Mouse (Mus musculus): ENCODE measurements around the gene Nrg4. TPM values are rescaled to one million over a fixed set of nuclear protein-coding genes. Genes with fewer than 3 reads are reported as not detected.

Nrg4 gene
- total RNA-seq, 2 experiments from 2014 or later: 0.59 to 1.0 TPM

DNA sequence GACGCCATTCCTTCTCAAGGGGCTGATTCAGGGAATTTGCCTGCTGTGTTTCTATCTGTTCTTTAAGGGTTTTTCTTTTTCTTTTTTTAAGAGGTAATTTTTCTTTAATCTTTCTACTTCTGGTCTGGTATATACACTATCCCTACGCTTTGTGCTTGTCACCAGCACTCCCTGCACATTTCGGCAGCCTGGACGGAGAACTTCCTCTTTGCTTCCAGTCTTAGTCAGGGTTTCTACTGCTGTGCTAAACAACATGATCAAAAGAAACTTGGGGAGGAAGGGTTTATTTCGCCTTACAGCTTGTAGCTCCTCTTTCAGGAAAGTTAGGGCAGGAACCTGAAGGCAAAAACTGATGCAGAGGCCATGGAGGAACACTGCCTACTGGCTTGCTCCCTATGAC, 18.2 kb downstream of the Nrg4 start:
- TF ChIP-seq CTCF (IDR thresholded peaks at IDR 0.05): no peak
- no peak overlapping the region for H3K27ac ChIP-seq
- DNase-seq: no peak
- no peak overlapping the region for H3K4me3 ChIP-seq
- intact Hi-C loops (cut with DNase I): no loop called here

DNA sequence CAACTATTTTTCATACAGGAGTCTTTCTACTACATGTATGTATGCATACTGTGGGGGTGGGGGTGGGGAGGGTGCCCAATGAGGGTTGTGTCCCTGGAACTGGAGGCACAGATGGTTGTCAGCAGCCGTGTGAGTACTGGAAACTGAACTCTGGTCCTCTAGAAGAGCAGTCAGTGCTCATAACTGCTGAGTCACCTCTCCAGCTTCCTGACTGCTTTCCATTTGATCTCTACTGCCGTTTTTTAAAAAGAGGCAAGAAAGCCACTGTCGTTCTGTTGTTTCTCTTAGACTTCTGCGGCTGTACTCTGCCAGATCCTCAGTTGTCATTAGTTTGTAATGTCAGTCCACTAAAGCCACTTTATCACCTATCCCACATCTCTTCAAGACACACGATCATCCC, 19.1 kb downstream of the Nrg4 start:
- DNase-seq: no peak
- no peak overlapping the region for H3K4me3 ChIP-seq
- no peak overlapping the region for H3K27ac ChIP-seq
- intact Hi-C loops (cut with DNase I): no loop called here
- no peak for TF ChIP-seq CTCF (IDR thresholded peaks at IDR 0.05)

DNA sequence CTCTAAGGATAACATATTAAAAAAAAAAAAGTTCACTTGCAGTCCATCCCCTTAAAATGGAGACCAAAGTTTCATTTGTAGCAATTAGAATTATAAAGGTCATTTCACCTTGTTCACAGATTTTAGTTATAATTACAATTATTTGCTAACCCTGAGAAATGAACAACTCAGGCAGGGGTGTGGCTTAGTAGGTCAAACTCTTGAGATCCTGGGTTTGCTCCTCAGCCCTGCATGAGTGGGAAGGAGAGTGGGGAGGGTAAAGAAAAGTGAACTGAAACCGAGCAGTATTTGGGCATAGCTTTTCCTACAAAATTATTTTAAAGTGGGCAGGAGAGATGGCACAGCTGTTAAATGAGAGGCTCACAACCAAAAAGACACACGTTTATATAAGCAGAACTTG, 19.6 kb downstream of the Nrg4 start:
- H3K4me3 ChIP-seq: no peak overlapping the region
- no peak for TF ChIP-seq CTCF (IDR thresholded peaks at IDR 0.05)
- DNase-seq: no peak
- intact Hi-C loops (cut with DNase I): no loop called here
- no peak overlapping the region for H3K27ac ChIP-seq

DNA sequence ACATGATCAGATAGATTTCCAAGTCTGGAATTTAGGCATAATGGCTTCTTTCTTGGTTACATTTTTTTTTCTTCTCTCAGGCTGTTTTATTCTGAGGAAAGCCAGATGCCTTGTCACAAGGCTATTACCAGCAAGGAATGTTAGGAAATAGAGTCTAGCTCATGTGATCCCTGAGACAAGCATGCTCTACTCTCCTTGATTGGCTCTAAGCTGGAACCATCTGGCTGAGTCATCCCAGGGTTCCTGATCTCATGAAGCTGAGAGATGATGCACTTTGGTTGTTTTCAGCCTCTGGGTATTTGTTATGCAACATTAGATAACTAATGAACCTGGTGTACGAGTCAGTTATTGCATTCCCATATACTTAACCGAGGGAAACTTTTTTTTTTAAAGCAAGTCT, 30.4 kb downstream of the Nrg4 start:
- Histone ChIP-seq H3K4me3 (no peak overlapping the region), H3K27ac (no peak overlapping the region)
- no peak for TF ChIP-seq CTCF (IDR thresholded peaks at IDR 0.05)
- intact Hi-C loops (cut with DNase I): no loop called here
- DNase-seq: no peak

DNA sequence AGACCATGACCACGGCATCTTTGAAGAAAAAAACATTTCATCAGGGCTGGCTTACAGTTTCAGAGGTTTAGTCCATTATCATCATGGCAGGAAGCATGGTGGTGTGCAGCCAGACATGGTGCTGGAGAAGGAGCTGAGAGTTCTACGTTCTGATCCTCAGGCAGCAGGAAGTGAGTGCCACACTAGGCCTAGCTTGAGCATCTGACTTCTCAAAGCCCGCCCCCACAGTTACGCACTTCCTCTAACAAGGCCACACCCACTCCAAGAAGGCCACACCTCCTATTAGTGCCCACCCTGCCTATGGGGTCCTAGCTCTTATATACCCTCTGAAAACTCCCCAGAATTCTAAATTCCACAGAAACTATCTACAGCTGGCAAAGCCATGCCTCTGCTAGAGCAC, 34.7 kb downstream of the Nrg4 start:
- Histone ChIP-seq H3K27ac (no peak overlapping the region), H3K4me3 (no peak overlapping the region)
- intact Hi-C loops (cut with DNase I): no loop called here
- TF ChIP-seq CTCF (IDR thresholded peaks at IDR 0.05): no peak
- no peak for DNase-seq

DNA sequence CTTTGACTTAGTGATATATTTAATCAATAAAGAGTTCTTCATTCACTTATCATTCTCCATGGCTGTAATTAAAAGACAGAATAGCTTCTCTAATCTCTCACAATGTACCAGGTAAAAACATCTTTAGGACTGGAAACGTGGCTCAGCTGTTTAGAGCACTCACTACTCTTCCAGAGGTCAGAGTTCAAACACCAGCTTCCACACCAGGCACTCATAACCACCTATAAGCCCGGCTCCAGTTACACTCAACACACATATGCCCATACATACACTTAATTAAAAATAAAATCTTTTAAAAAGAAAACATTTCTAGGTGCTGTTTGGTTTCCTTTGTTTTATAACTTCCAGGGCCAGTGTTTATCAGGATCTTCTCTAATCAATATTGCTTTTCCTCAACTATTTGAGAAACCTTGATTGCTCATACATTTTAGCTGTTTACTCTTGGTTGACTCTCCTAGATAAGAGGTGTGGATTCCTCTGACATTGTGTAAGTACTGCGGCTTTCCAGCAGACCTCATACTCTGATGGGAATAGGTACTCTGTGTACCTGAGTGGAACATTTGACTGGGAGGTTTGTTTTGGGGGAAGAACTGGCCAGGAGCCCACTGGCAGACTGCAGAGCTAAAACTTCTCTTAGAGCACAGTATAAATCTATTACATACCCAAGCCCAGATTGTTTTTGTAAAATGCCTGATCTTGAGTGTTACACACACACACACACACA, 37.0 kb downstream of the Nrg4 start:
- intact Hi-C loops (cut with DNase I): no loop called here
- no peak for TF ChIP-seq CTCF (IDR thresholded peaks at IDR 0.05)
- no peak for DNase-seq
- no peak overlapping the region for H3K4me3 ChIP-seq
- H3K27ac ChIP-seq: no peak overlapping the region

DNA sequence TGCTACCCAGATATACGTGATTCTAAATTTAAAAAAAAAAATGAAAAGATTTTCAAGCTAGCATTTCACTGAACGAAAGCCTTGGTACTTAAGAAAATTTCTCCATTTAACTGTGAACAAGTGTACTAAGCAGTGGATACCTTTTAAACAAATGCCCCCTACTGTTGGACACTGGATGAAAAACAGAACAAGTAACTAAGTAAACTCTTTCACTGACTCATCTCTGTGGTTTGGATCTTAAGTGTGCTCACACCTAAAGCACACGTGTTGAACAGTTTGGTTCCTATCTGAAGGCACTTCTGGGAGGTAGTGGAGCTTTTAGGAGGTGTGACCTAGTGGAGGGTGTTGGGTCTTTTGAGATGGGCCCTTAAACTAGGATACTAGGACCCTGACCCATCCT, 41.4 kb downstream of the Nrg4 start:
- Histone ChIP-seq H3K4me3 (no peak overlapping the region), H3K27ac (no peak overlapping the region)
- intact Hi-C loops (cut with DNase I): no loop called here
- peak; percentile 24; the same call in 1 of the 2 replicates for TF ChIP-seq CTCF (IDR thresholded peaks at IDR 0.05)
- no peak for DNase-seq

DNA sequence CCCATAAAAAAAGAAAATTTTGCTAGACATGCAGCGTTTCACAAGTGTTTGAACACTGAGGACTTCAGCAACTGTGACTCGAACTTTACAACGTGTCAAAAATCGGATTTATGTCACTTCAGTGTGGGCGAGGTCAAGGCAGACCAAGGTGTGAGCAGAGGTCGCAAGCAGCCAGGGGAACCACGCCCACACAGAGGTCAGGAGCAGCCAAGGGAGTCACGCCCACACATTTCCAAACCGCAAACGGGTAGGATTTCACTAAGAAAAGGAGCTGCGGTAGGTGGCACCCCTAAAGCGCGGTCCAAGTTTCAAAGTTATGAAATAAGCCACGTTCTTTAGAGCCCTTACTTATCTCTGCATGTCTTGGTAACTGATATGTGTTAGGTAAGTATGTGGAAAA, 43.1 kb downstream of the Nrg4 start:
- TF ChIP-seq CTCF (IDR thresholded peaks at IDR 0.05): no peak
- H3K27ac ChIP-seq: no peak overlapping the region
- intact Hi-C loops (cut with DNase I): no loop called here
- peak; percentile 22 for DNase-seq
- H3K4me3 ChIP-seq: no peak overlapping the region; the same call in 1 of the 2 replicates

DNA sequence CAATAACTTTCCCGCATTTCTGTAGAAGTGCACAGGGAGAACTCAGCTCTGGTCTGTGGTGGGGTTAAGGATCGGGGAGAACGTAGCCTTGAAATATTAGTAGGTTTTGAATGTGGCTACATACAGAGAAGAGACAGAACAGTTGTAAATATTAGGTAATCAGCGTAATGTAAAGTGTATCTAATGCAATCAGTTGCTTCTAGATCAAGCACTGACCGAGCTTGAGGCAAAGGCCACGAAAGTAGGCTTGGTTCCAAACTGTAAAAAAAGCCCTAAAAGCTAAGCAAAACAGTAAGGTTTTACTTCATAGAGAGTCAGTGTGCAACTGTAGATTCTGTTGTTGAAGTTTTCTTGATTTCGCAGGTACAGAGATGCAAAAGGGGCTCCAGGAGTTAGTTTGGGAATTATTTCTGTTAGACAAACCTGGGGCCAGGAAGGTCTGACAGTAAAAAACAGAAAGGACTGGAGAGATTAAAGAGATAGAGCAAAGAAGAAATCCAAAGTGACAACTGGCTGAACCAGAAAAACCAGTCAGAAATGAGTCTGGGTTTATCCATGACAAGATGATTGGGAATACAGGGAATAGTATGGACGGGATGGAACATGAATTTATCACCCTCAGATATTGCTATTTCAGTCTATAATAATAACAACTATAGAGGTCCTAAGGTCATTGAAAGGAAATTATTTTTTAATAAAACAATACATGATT, 47.4 kb downstream of the Nrg4 start:
- no peak overlapping the region for H3K4me3 ChIP-seq

DNA sequence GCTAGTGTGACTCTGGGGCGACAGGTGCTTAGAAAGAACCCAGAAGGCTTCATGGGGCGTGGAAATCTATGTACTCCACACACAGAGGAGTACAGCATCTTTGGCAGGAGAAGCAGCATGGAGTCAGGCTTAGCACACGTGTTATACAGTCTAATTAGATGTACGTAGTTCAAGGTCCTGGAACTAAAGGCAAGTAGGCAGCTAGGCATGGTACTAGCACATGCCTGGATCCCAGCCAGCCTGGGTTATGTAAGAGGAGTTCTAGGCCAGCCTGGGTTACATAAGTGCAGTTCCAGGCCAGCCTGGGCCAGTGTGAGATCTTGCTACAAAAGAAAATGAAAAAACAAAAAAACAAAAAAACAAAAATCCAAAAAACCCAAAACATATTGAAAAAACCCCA, 49.1 kb downstream of the Nrg4 start:
- Histone ChIP-seq H3K4me3 (no peak overlapping the region), H3K27ac (no peak overlapping the region)
- TF ChIP-seq CTCF (IDR thresholded peaks at IDR 0.05): no peak
- intact Hi-C loops (cut with DNase I): no loop called here
- DNase-seq: peak; percentile 33

More for the DNA sequence above, 47.4 kb downstream of the Nrg4 start:
- no peak for TF ChIP-seq CTCF (IDR thresholded peaks at IDR 0.05)
- intact Hi-C loops (cut with DNase I): no loop called here
- H3K27ac ChIP-seq: no peak overlapping the region
- DNase-seq: no peak

DNA sequence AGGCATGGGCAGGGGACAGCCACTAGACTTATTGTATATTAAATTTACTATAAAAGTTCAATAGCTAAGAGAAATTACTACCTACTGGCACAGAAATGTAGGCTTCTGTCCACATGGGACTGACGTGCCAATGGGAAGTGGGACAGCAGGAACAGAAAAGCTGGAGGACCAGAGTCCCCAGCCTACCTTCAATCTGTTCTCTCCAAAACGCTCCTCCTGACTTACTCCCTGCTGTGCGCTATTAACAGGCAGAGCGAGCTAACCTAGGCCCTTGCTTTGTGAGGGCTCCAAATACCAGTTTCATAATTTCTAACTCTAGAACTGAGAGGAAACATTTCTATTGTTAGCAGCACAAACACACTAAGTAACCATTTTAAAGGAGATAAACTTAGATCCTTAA, 52.7 kb downstream of the Nrg4 start:
- no peak for TF ChIP-seq CTCF (IDR thresholded peaks at IDR 0.05)
- DNase-seq: no peak
- intact Hi-C loops (cut with DNase I): no loop called here
- Histone ChIP-seq H3K27ac (no peak overlapping the region), H3K4me3 (no peak overlapping the region)

DNA sequence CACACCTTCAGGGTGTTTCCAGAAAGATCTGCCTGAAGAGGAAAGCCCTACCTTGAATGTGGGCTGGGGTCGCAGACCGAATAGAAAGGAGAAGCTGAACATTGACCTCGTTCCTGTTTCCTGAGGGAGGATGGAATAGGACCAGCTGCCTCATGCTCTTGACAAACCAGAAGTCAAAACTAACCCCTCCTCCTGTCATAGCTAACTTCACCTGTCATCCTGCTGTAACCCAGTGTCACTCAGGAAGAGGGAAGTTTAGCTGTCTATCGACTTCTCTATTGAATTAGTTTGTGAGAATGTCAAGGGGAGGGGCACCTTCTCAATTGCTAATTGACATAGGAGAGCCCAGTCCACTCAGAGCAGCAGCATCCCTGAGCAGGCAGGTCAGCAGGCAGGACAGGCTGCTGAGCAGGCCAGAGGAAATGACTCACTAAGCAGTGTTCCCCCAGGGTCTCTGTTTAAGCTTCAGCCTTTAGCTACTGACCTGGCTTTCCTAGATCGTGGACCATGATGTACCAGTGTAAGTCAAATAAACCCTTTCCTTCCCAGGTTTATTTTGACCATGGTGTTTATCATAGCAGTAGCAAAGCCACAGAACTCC, 54.6 kb downstream of the Nrg4 start:
- intact Hi-C loops (cut with DNase I): no loop called here
- Histone ChIP-seq H3K27ac (no peak overlapping the region), H3K4me3 (no peak overlapping the region)
- no peak for TF ChIP-seq CTCF (IDR thresholded peaks at IDR 0.05)
- DNase-seq: no peak

All from gastrocnemius, adult 2 months (tissue).